Mouse (Mus musculus) fat pad, adult 2 months (tissue): ENCODE data around the gene Socs3.

Experiments
- DNase-seq: peaks from one replicate; pipeline ENCODE4 v3.0.0-alpha.2; 2011; ENCODE audit warnings: low read depth, low spot score; ENCODE audit errors: extremely low read depth

Socs3 gene

GRCm38 (mm10) chr11:117995661-117996060 is 25.8 kb upstream of the Socs3 start:
- no peak for DNase-seq

GRCm38 (mm10) chr11:117995255-117995654 is 25.4 kb upstream of the Socs3 start:
- DNase-seq, result no peak

GRCm38 (mm10) chr11:117994250-117995057 is 24.6 kb upstream of the Socs3 start:
- DNase-seq, result peak; percentile 90

DNA sequence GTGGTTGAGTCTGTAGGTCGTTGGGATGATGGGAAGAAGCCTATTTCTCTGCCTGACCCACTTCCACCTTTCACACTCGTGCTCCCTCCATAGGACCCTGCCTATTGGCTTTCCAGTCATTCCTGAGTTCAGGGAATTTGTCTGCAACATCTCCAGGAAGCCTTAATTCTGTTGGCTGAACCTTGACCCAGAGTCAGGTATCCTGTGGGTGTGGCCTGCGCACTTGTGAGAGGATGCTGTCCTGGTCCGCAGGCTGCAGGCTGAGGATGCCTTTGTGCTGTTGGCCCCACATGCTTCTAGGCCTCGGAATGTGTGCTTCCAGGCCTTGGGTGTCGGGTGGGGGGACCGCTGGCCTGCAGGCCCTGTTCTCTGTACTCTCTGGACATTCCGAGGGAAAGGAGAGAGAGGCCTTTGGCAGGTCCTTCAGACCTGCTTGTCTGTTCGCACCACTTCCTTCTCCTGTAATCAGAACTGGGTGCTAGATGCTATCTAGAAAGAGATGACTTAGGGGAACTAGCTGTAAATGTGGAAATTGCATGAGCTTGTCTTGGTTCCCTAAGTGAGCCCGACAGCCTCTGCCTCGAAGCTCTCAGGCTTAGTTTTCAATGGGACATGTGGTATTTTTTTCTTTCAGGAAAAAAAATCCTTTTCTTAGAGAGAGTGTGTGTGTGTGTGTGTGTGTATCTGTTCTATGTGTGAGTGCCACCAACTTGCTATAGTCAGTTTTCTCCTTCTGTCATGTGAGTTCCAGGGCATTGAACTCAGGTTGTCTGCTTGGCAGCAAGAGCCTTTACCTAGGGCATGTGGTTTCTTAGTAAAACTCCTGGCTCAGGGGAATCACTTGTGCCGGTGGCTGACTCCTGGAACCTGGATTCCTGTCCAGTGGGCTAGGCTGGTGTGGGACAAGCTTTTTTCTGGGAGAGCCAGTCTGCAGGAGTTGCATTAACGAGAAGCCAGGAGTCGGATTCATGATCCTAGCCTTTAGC is 23.6 kb upstream of the Socs3 start:
- no peak for DNase-seq

DNA sequence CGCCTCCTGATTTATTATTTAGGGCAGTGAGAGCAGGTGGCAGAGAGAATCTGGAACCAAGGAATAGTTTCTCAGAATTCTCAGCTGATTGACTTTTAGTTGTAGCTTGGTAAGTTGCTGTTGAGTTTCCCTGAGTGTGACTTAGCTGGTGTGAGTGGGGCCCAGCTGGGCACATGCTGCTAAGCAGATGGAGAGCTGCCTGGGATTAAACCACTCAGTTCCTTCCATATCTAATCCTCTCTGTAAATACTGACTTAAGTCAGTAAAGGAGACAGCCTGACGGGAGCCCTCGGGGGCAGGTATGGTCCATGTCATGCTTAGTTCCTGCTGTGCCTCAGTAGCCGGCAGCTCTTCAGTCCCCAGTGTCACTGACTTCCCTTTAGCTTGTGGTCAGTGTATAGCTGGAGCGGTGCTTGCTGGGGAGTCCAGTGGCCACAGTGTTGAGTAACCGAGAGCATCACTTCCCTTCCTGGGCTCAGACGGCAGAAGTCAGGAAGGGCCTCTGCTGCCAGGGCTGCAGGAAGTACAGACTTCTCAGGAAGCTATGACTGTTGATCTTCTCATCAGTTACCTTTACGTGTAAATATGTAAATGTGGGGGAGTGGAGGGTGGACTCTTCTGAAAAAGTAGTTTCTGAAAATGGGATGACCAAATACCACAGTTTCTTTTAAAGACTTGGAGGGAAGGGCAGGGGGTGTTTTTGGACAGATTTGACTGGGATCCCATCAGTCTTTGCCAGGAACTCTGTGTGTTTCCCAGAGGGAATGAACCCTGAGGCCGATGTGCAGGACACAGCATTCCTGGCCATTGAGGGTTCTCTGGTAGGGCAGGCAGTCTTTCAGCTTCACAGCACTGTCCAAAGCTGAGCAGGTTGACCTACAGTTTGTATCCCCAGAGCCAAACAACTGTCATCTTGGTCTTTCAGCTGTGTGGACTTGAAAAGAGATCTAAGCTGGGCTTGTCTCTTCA is 21.9 kb upstream of the Socs3 start:
- no peak for DNase-seq

- no peak for DNase-seq
These were observed 20.1 kb upstream of the Socs3 start for GRCm38 (mm10) chr11:117989926-117990325.

GRCm38 (mm10) chr11:117989241-117989640 is 19.4 kb upstream of the Socs3 start:
- DNase-seq, result no peak

DNA sequence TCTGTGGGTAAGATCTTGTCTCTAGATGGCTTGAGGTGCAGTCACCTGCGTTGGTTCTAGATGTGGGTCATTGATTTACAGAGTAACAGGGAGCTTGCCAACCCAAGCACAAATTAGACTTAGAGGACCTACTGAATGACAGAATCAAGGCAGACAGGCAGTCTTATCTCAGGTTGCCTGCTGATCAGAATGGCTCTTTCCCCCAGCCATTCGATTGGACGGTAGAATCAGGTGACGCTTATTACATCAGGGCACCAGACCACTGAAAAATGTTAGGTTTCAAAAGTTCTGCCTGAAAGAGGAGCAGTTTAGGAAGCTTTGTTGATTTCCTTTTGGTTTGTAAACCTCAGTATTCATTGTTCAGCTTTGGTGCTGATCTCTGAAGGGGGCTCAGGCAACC is 18.1 kb upstream of the Socs3 start:
- DNase-seq, result no peak

GRCm38 (mm10) chr11:117987032-117987451 is 17.2 kb upstream of the Socs3 start:
- DNase-seq, result no peak

DNA sequence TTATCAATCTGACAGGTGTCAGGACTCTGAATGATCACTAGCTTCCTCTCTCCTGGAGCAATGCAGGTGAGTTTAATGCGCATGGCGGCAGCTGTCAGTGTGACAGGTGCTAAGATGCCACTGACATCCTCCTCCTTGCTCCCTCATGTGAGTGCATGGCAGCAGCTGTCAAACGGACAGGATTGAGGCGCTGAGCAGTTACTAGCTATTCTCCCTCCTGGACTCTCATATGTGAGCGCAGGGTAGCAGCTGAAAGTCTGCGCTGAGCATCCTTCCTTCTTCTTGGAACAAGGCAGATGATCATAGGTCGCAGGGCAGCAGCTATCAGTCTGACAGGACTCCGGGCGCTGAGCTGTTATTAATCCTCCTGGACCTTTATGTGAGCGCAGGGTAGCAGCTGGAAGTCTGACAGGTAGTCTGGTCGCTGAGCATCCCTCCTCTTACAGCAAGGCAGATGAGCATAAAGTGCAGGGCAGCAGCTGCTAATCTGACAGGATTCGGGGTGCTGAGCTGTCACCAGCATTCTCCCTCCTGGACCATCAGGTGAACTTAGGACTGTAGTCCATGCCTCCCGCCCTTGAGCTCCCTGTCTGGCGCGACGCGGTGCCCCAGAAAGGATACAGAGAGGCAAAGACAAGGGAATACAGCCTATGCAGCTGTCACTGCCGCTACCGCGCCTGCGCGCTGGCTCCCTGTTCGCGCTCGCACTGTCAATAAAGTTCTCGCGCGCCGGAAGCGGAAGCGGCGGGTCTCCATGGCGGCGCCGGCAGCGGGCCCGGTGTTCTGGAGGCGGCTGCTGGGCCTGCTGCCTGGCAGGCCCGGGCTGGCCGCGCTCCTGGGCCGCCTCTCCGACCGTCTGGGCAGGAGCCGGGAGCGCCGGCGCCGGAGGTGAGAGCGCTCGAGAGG is 16.5 kb upstream of the Socs3 start, which contains the start of gene Pgs1:
Gene Pgs1, plus strand, starts transcription at position 167 of the 906 bp plus-strand sequence.
- DNase-seq, result no peak

DNA sequence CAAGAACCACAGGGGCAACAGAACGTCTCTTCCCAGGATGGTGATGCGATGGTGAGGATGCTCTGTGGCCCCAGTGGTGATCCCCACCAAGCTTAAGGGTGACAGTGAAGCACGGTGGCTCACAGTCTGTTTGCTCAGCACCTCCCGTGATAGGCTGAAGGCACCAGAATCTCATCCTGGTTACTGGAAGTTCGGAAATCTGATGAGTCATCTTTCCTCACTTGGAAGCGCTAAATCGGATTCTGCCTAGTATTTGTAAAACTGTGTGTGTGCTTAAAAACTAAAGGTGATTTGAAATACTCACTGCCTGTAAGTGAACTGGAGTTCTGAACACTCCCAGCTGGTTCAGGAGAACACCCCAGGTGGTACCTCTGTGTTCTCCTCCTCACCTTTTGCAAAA is 13.9 kb upstream of the Socs3 start:
- DNase-seq, result no peak

GRCm38 (mm10) chr11:117982426-117982825 is 12.6 kb upstream of the Socs3 start:
- no peak for DNase-seq

DNA sequence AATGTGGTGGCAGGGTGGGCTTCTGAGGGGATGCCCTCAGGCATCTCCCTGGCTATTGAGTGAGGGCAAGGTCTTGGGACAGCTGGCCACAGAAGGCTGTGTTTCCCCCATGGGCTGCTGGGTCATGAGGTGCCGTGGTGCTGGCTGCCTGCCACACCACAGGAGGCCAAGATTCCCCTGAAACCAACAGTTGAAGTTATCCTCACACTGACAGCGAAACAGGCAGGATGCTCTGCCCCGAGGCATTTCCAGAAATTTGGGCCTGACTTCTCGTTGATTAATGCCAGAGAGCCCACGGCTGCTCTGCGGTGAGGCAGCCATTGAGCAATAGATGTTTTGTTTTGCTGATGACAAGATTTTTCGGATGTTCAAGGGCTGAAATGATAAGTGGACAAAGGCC is 9.5 kb upstream of the Socs3 start:
- no peak for DNase-seq

GRCm38 (mm10) chr11:117977694-117978360 is 8.0 kb upstream of the Socs3 start:
- no peak for DNase-seq

DNA sequence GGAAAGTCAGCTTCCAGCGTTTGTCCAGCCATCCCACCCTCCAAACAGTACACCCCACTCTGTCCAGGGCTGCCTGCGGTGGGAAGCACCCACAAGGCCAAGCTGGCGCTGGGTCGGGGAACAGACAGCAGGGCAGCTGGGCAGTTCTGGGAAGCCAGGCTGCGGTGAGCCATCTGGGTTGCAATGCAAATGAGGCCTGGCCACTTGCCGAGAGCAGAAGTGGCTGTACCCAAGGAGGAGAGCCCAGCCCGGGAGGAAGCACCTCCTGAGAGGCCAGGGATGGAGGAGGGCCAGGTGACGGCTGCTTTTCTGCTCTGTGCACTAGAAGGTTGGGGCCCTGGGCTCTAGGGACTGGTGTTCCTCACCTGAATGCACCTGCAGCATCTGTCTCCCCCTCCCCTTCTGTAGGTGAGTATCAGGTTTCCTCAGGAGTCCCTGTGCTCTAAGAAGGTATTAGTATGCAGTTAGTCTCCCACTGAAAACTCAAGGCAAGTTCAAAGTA is 6.3 kb upstream of the Socs3 start:
- no peak for DNase-seq

- no peak for DNase-seq
These were observed 5.5 kb upstream of the Socs3 start for GRCm38 (mm10) chr11:117975211-117975967.

DNA sequence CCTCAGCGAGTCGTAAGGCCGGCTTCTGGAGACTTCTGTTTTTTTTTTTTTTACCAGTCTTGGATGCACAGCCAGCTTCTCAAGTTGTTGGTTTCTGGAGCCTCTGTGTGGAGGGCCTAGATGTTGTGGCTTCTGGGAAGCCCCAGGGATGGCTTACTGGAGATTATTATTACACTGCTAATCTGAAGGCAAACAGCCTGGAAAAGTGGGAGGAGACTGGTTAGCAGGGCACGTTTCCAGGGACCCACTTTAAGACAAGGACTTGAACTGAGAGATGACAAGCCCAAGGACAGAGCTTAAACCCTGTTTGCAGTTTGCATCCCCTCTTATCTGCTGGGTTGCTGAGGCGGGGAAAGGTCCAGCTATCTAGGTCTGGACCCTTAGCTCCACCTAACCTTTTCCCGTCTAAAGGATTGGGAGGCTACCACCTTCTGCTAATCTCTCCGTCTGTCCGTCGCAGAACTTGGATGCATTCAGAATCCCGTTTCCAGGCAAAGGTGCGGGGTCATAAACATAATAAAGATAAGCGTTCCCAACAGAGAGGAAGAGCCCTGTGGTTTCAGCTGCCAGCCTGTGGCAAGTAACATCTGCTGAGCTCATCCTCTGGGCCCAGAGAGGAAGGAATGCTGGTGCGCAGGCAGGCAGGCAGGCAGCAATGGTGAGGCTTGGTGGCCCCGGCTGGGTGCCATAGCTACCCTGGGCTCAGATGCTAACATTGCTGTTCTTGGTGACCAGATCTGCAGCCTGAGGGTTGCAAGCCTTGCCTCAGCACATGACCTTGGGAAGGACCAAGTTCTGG is 4.7 kb upstream of the Socs3 start:
- no peak for DNase-seq
